Mouse (Mus musculus): Measurements from ENCODE around the gene Pear1.

DNA sequence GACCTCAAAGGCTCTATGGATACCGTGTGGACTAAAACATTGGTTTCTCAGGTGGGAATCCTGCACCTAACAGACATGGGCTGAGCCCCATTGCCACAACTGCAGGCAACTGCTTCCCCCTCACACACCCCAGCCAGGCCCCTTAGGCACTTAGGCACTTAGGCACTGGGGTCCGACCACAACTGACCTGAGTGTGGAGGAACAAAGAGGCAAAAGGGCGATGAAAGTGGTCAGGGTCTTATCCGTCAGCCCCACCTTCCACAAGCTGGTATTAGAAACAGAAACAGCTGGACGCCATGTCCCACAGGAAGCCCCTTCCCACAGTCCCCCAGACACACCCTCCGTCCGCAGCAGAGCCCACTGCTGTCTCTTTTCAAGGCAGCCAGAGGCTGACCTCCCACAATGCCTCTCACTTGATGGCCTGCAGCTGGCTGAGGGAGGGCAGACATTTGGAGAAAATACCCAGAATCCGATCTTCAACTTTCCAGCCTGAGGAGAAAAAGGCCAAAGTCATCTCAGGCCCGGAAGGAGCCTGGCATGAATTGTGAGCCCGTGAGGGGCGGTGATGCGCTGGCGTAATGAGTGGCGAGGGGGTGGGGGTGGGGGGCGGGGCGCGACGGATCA is 79.0 kb downstream of the Pear1 start:
- TF ChIP-seq GATA1 (IDR thresholded peaks at IDR 0.05; ENCODE audit: low read length) (no peak), TAL1 (IDR thresholded peaks at IDR 0.05; ENCODE audit: low read length) (no peak)
